Mouse (Mus musculus) heart, embryonic 15.5 days (tissue): ENCODE results near the gene Rnaseh2c. TPM values are rescaled to one million over a fixed set of nuclear protein-coding genes. Genes with fewer than 3 reads are reported as not detected.
A peak's percentile ranks its signal among the peaks of the same experiment; 100 is the strongest.

Source experiments
- ATAC-seq: fragments of 200-750 bp; cut with Nextera tagmentation; replicated peaks from 2 replicates; pipeline ENCODE4 v1.8.0; 2017; ENCODE audit warnings: low read depth, moderate TSS enrichment; ENCODE audit not compliant: insufficient number of reproducible peaks, insufficient read depth, low FRiP score
- H3K27ac ChIP-seq: fragments of 300-500 bp; sonication (generic); 2 replicates; pipeline ENCODE4 v1.5.1; 2015; ENCODE audit warnings: mild to moderate bottlenecking, inconsistent platforms
- H3K27me3 ChIP-seq: fragments of 300-500 bp; sonication (generic); 2 replicates; pipeline ENCODE4 v1.6.1; 2015; ENCODE audit warnings: inconsistent platforms
- H3K36me3 ChIP-seq: fragments of 300-500 bp; sonication (generic); 2 replicates; pipeline ENCODE4 v1.6.1; 2015; ENCODE audit warnings: mild to moderate bottlenecking, inconsistent platforms
- H3K4me1 ChIP-seq: fragments of 300-500 bp; sonication (generic); replicated peaks from 2 replicates; pipeline ENCODE4 v1.6.1; 2015; ENCODE audit warnings: inconsistent platforms
- H3K4me2 ChIP-seq: fragments of 300-500 bp; sonication (generic); 2 replicates; pipeline ENCODE4 v1.6.1; 2015; ENCODE audit warnings: inconsistent platforms, mild to moderate bottlenecking, moderate library complexity
- H3K4me3 ChIP-seq: fragments of 300-500 bp; sonication (generic); 2 replicates; pipeline ENCODE4 v1.5.1; 2015; ENCODE audit warnings: mild to moderate bottlenecking, inconsistent platforms
- H3K9ac ChIP-seq: fragments of 300-500 bp; sonication (generic); 2 replicates; pipeline ENCODE4 v1.6.1; 2015; ENCODE audit warnings: mild to moderate bottlenecking, inconsistent platforms
- H3K9me3 ChIP-seq: fragments of 300-500 bp; sonication (generic); replicated peaks from 2 replicates; pipeline ENCODE4 v1.6.1; 2016; ENCODE audit warnings: inconsistent platforms
- WGBS: fragments of 180-500 bp; shearing (Covaris S2); methylation state at CpG from one replicate; pipeline ENCODE4 v1.1.7; 2015; ENCODE audit warnings: mixed read lengths; 5-methylcytosine and 5-hydroxymethylcytosine counted together
- polyA plus RNA-seq: library from polyadenylated mRNA; unstranded; fragments of >200 nt; fragmentation: Nextera tagmentation; extraction: Ambion mirVana; gene quantifications from 2 replicates; pipeline ENCODE4 v1.2.1, GENCODE M21; 2015

Gene Rnaseh2c
- polyA plus RNA-seq, 1 experiment from 2014 or later, result 96.1 TPM

GRCm38 (mm10) chr19:5609547-5610404 is 8.1 kb downstream of the Rnaseh2c start, which contains the start of gene Kat5:
Kat5 (minus strand) TSS chr19:5610237.
- peak within 1 kb of the TSS; percentile 85 for H3K4me3 ChIP-seq
- peak within 1 kb of the TSS; percentile 80 for H3K4me2 ChIP-seq
- peaks cover 41% of the 10 kb centered on the region for H3K36me3 ChIP-seq
- H3K27me3 ChIP-seq, result no peaks in the 10 kb centered on the region; the same call in 1 of the 2 replicates
- peak within 1 kb of the TSS; percentile 99 for H3K27ac ChIP-seq
- under 1% methylated on average over 48 of the region's 55 CpGs for WGBS
- H3K9ac ChIP-seq, result peak within 1 kb of the TSS; percentile 84
- H3K4me1 ChIP-seq, result peaks cover 16% of the 10 kb centered on the region
- H3K9me3 ChIP-seq, result no peaks in the 10 kb centered on the region
- ATAC-seq, result peak; percentile 91

- H3K4me2 ChIP-seq, result no peak overlapping the region
- no peak overlapping the region for H3K4me3 ChIP-seq
- H3K27me3 ChIP-seq, result no peaks in the 10 kb centered on the region; the same call in 1 of the 2 replicates
- H3K27ac ChIP-seq, result no peak overlapping the region
- no peak for ATAC-seq
- peaks cover 16% of the 10 kb centered on the region for H3K4me1 ChIP-seq
- H3K9me3 ChIP-seq, result no peaks in the 10 kb centered on the region
- H3K9ac ChIP-seq, result no peak overlapping the region
- H3K36me3 ChIP-seq, result peaks cover 19% of the 10 kb centered on the region
- 73% methylated on average over 1 of the region's 1 CpGs for WGBS
Measured at GRCm38 (mm10) chr19:5611973-5612372, 10.3 kb downstream of the Rnaseh2c start.

GRCm38 (mm10) chr19:5612762-5613411 is 11.2 kb downstream of the Rnaseh2c start:
- Histone ChIP-seq H3K27me3 (no peaks in the 10 kb centered on the region; the same call in 1 of the 2 replicates), H3K4me2 (no peak overlapping the region), H3K9ac (no peak overlapping the region), H3K27ac (no peak overlapping the region), H3K9me3 (no peaks in the 10 kb centered on the region), H3K4me3 (no peak overlapping the region), H3K36me3 (peaks cover 10% of the 10 kb centered on the region), H3K4me1 (peaks cover 16% of the 10 kb centered on the region)
- ATAC-seq, result no peak
- 53% methylated on average over 3 of the region's 3 CpGs for WGBS

GRCm38 (mm10) chr19:5614953-5615352 is 13.3 kb downstream of the Rnaseh2c start:
- Histone ChIP-seq H3K36me3 (no peaks in the 10 kb centered on the region), H3K27ac (no peak overlapping the region), H3K27me3 (no peaks in the 10 kb centered on the region; the same call in 1 of the 2 replicates), H3K4me3 (no peak overlapping the region), H3K4me1 (peaks cover 6% of the 10 kb centered on the region), H3K4me2 (no peak overlapping the region), H3K9ac (no peak overlapping the region), H3K9me3 (no peaks in the 10 kb centered on the region)
- no peak for ATAC-seq
- 56% methylated on average over 2 of the region's 2 CpGs for WGBS

GRCm38 (mm10) chr19:5620007-5620406 is 18.3 kb downstream of the Rnaseh2c start:
- no peaks in the 10 kb centered on the region for H3K36me3 ChIP-seq
- H3K4me1 ChIP-seq, result no peaks in the 10 kb centered on the region
- no peaks in the 10 kb centered on the region for H3K9me3 ChIP-seq
- WGBS, result 63% methylated on average over 4 of the region's 4 CpGs
- H3K27me3 ChIP-seq, result no peaks in the 10 kb centered on the region
- no peak overlapping the region for H3K4me2 ChIP-seq
- H3K27ac ChIP-seq, result no peak overlapping the region
- H3K9ac ChIP-seq, result no peak overlapping the region
- ATAC-seq, result no peak
- H3K4me3 ChIP-seq, result no peak overlapping the region

GRCm38 (mm10) chr19:5621884-5622283 is 20.2 kb downstream of the Rnaseh2c start:
- no peaks in the 10 kb centered on the region for H3K9me3 ChIP-seq
- H3K9ac ChIP-seq, result no peak overlapping the region

GRCm38 (mm10) chr19:5625311-5625710 is 23.6 kb downstream of the Rnaseh2c start:
- 88% methylated on average over 8 of the region's 8 CpGs for WGBS
- no peak overlapping the region for H3K27ac ChIP-seq
- no peak overlapping the region for H3K4me3 ChIP-seq
- no peaks in the 10 kb centered on the region for H3K36me3 ChIP-seq
- H3K4me2 ChIP-seq, result no peak overlapping the region
- H3K4me1 ChIP-seq, result no peaks in the 10 kb centered on the region
- no peaks in the 10 kb centered on the region for H3K9me3 ChIP-seq
- no peaks in the 10 kb centered on the region for H3K27me3 ChIP-seq
- no peak overlapping the region for H3K9ac ChIP-seq
- ATAC-seq, result no peak

More at GRCm38 (mm10) chr19:5621884-5622283, 20.2 kb downstream of the Rnaseh2c start:
- H3K4me1 ChIP-seq, result no peaks in the 10 kb centered on the region
- no peaks in the 10 kb centered on the region for H3K27me3 ChIP-seq
- no peak overlapping the region for H3K27ac ChIP-seq
- 54% methylated on average over 5 of the region's 5 CpGs for WGBS
- no peaks in the 10 kb centered on the region for H3K36me3 ChIP-seq
- no peak overlapping the region for H3K4me3 ChIP-seq
- no peak overlapping the region for H3K4me2 ChIP-seq
- ATAC-seq, result no peak

- H3K4me1 ChIP-seq, result no peaks in the 10 kb centered on the region
- H3K4me3 ChIP-seq, result no peak overlapping the region
- H3K4me2 ChIP-seq, result no peak overlapping the region
- H3K36me3 ChIP-seq, result no peaks in the 10 kb centered on the region
- no peak for ATAC-seq
- no peak overlapping the region for H3K27ac ChIP-seq
- no peaks in the 10 kb centered on the region for H3K9me3 ChIP-seq
- H3K9ac ChIP-seq, result no peak overlapping the region
- no peaks in the 10 kb centered on the region for H3K27me3 ChIP-seq
Measured at GRCm38 (mm10) chr19:5629907-5630306, 28.2 kb downstream of the Rnaseh2c start.

GRCm38 (mm10) chr19:5632120-5632519 is 30.4 kb downstream of the Rnaseh2c start:
- 72% methylated on average over 9 of the region's 9 CpGs for WGBS
- H3K9ac ChIP-seq, result no peak overlapping the region
- H3K4me1 ChIP-seq, result peaks cover 11% of the 10 kb centered on the region
- no peaks in the 10 kb centered on the region for H3K27me3 ChIP-seq
- H3K4me2 ChIP-seq, result no peak overlapping the region
- ATAC-seq, result no peak
- no peaks in the 10 kb centered on the region for H3K36me3 ChIP-seq
- H3K9me3 ChIP-seq, result no peaks in the 10 kb centered on the region
- H3K27ac ChIP-seq, result no peak overlapping the region
- no peak overlapping the region for H3K4me3 ChIP-seq

GRCm38 (mm10) chr19:5636036-5636570 is 34.4 kb downstream of the Rnaseh2c start:
- ATAC-seq, result no peak
- Histone ChIP-seq H3K27me3 (no peaks in the 10 kb centered on the region), H3K4me1 (peaks cover 41% of the 10 kb centered on the region), H3K4me3 (no peak overlapping the region), H3K9ac (peak overlapping the region; percentile 89; the same call in 1 of the 2 replicates), H3K27ac (peak overlapping the region; percentile 93), H3K4me2 (peak overlapping the region; percentile 84), H3K36me3 (peaks cover 18% of the 10 kb centered on the region), H3K9me3 (no peaks in the 10 kb centered on the region)
- 67% methylated on average over 7 of the region's 7 CpGs for WGBS

GRCm38 (mm10) chr19:5636571-5637041 is 34.9 kb downstream of the Rnaseh2c start:
- WGBS, result 33% methylated on average over 12 of the region's 12 CpGs
- Histone ChIP-seq H3K9me3 (no peaks in the 10 kb centered on the region), H3K9ac (peak overlapping the region; percentile 89), H3K27me3 (no peaks in the 10 kb centered on the region), H3K4me1 (peaks cover 41% of the 10 kb centered on the region), H3K36me3 (peaks cover 23% of the 10 kb centered on the region), H3K27ac (peak overlapping the region; percentile 93), H3K4me3 (peak overlapping the region; percentile 80), H3K4me2 (peak overlapping the region; percentile 84)
- no peak for ATAC-seq
